Mouse (Mus musculus) embryonic facial prominence, embryonic 13.5 days (tissue): ENCODE data around the gene Pex7. TPM values are rescaled to one million over a fixed set of nuclear protein-coding genes. Genes with fewer than 3 reads are reported as not detected.

Experiments
- ATAC-seq: fragments of 200-750 bp; cut with Nextera tagmentation; 2 replicates; pipeline ENCODE4 v1.8.0; 2017; ENCODE audit warnings: low read depth; ENCODE audit not compliant: insufficient number of reproducible peaks, insufficient read depth, low FRiP score, low TSS enrichment
- H3K27ac ChIP-seq: fragments of 300-500 bp; sonication (generic); 2 replicates; pipeline ENCODE4 v1.5.1; 2015; ENCODE audit warnings: moderate library complexity, mild to moderate bottlenecking, inconsistent platforms
- H3K27me3 ChIP-seq: fragments of 300-500 bp; sonication (generic); 2 replicates; pipeline ENCODE4 v1.6.1; 2015; ENCODE audit warnings: mild to moderate bottlenecking, inconsistent platforms
- H3K36me3 ChIP-seq: fragments of 300-500 bp; sonication (generic); 2 replicates; pipeline ENCODE4 v1.6.1; 2015; ENCODE audit warnings: mild to moderate bottlenecking, inconsistent platforms
- H3K4me1 ChIP-seq: fragments of 300-500 bp; sonication (generic); 2 replicates; pipeline ENCODE4 v1.6.1; 2015; ENCODE audit warnings: inconsistent platforms
- H3K4me2 ChIP-seq: fragments of 300-500 bp; sonication (generic); 2 replicates; pipeline ENCODE4 v1.6.1; 2015; ENCODE audit warnings: moderate library complexity, mild to moderate bottlenecking, inconsistent platforms
- H3K4me3 ChIP-seq: fragments of 300-500 bp; sonication (generic); 2 replicates; pipeline ENCODE4 v1.5.1; 2015; ENCODE audit warnings: mild to moderate bottlenecking, inconsistent platforms
- H3K9ac ChIP-seq: fragments of 300-500 bp; sonication (generic); 2 replicates; pipeline ENCODE4 v1.6.1; 2015; ENCODE audit warnings: mild to moderate bottlenecking, inconsistent platforms
- H3K9me3 ChIP-seq: fragments of 300-500 bp; sonication (generic); 2 replicates; pipeline ENCODE4 v1.6.1; 2016; ENCODE audit warnings: inconsistent platforms
- WGBS: fragments of 180-500 bp; shearing (Covaris S2); methylation state at CpG from one replicate; pipeline ENCODE4 v1.1.7; 2015; ENCODE audit warnings: mixed read lengths; 5-methylcytosine and 5-hydroxymethylcytosine counted together
- polyA plus RNA-seq: library from polyadenylated mRNA; unstranded; fragments of >200 nt; fragmentation: Nextera tagmentation; extraction: Ambion mirVana; gene quantifications from 2 replicates; pipeline ENCODE4 v1.2.1, GENCODE M21; 2015

Pex7 gene
- polyA plus RNA-seq, 1 experiment from 2014 or later, result 24.9 TPM

GRCm38 (mm10) chr10:19941914-19942313 lies 34.4 kb upstream of the Pex7 start:
- ATAC-seq, result no peak
- Histone ChIP-seq H3K36me3 (no peaks in the 10 kb centered on the region), H3K9ac (no peak overlapping the region), H3K4me2 (no peak overlapping the region), H3K9me3 (no peaks in the 10 kb centered on the region), H3K27me3 (no peaks in the 10 kb centered on the region; the same call in 1 of the 2 replicates), H3K4me3 (no peak overlapping the region), H3K27ac (no peak overlapping the region), H3K4me1 (peaks cover 13% of the 10 kb centered on the region)
- WGBS, result 88% methylated on average over 9 of the region's 9 CpGs

GRCm38 (mm10) chr10:19941063-19941462 lies 33.6 kb upstream of the Pex7 start:
- Histone ChIP-seq H3K4me1 (peaks cover 13% of the 10 kb centered on the region), H3K27ac (no peak overlapping the region), H3K4me3 (no peak overlapping the region), H3K4me2 (no peak overlapping the region), H3K27me3 (no peaks in the 10 kb centered on the region; the same call in 1 of the 2 replicates), H3K36me3 (no peaks in the 10 kb centered on the region), H3K9me3 (no peaks in the 10 kb centered on the region), H3K9ac (no peak overlapping the region)
- 53% methylated on average over 6 of the region's 6 CpGs for WGBS
- ATAC-seq, result no peak

- no peak overlapping the region for H3K4me3 ChIP-seq
- ATAC-seq, result no peak
- no peaks in the 10 kb centered on the region for H3K9me3 ChIP-seq
- WGBS, result 83% methylated on average over 8 of the region's 8 CpGs
- no peaks in the 10 kb centered on the region for H3K36me3 ChIP-seq
- no peak overlapping the region for H3K9ac ChIP-seq
- H3K27me3 ChIP-seq, result no peaks in the 10 kb centered on the region; the same call in 1 of the 2 replicates
- H3K4me2 ChIP-seq, result no peak overlapping the region
- peaks cover 13% of the 10 kb centered on the region for H3K4me1 ChIP-seq
- no peak overlapping the region for H3K27ac ChIP-seq
These were observed 33.1 kb upstream of the Pex7 start for GRCm38 (mm10) chr10:19940626-19941025.

- H3K4me3 ChIP-seq, result no peak overlapping the region
- no peaks in the 10 kb centered on the region for H3K9me3 ChIP-seq
- H3K4me1 ChIP-seq, result peaks cover 16% of the 10 kb centered on the region
- no peak overlapping the region for H3K27ac ChIP-seq
- no peak overlapping the region for H3K4me2 ChIP-seq
- H3K36me3 ChIP-seq, result no peaks in the 10 kb centered on the region
- H3K9ac ChIP-seq, result no peak overlapping the region
- no peak for ATAC-seq
- H3K27me3 ChIP-seq, result no peaks in the 10 kb centered on the region; the same call in none of the 2 replicates
- WGBS, result 90% methylated on average over 7 of the region's 7 CpGs
These were observed 32.6 kb upstream of the Pex7 start for GRCm38 (mm10) chr10:19940127-19940526.

GRCm38 (mm10) chr10:19939282-19939705 lies 31.8 kb upstream of the Pex7 start:
- Histone ChIP-seq H3K9me3 (no peaks in the 10 kb centered on the region), H3K4me1 (peaks cover 19% of the 10 kb centered on the region), H3K27ac (no peak overlapping the region), H3K9ac (no peak overlapping the region), H3K36me3 (no peaks in the 10 kb centered on the region), H3K27me3 (no peaks in the 10 kb centered on the region; the same call in none of the 2 replicates), H3K4me2 (no peak overlapping the region), H3K4me3 (no peak overlapping the region)
- 43% methylated on average over 8 of the region's 8 CpGs for WGBS
- no peak for ATAC-seq

GRCm38 (mm10) chr10:19938738-19939137 lies 31.2 kb upstream of the Pex7 start:
- no peaks in the 10 kb centered on the region for H3K36me3 ChIP-seq
- no peak for ATAC-seq

GRCm38 (mm10) chr10:19936961-19937708 lies 29.6 kb upstream of the Pex7 start:
- Histone ChIP-seq H3K27ac (0 out of 2 replicates have a peak overlapping the region, but pooled peaks have one; percentile 33), H3K9ac (no peak overlapping the region), H3K27me3 (peaks cover 5% of the 10 kb centered on the region), H3K9me3 (no peaks in the 10 kb centered on the region), H3K4me3 (no peak overlapping the region), H3K36me3 (no peaks in the 10 kb centered on the region), H3K4me2 (peak overlapping the region; percentile 34), H3K4me1 (peaks cover 23% of the 10 kb centered on the region)
- WGBS, result 64% methylated on average over 9 of the region's 9 CpGs
- no peak for ATAC-seq

More at GRCm38 (mm10) chr10:19938738-19939137, 31.2 kb upstream of the Pex7 start:
- no peaks in the 10 kb centered on the region for H3K9me3 ChIP-seq
- H3K9ac ChIP-seq, result no peak overlapping the region
- H3K4me1 ChIP-seq, result peaks cover 19% of the 10 kb centered on the region
- H3K27me3 ChIP-seq, result no peaks in the 10 kb centered on the region; the same call in none of the 2 replicates
- 87% methylated on average over 6 of the region's 6 CpGs for WGBS
- no peak overlapping the region for H3K27ac ChIP-seq
- H3K4me2 ChIP-seq, result no peak overlapping the region
- no peak overlapping the region for H3K4me3 ChIP-seq

- Histone ChIP-seq H3K27me3 (peaks cover 5% of the 10 kb centered on the region), H3K9me3 (no peaks in the 10 kb centered on the region), H3K27ac (no peak overlapping the region), H3K36me3 (no peaks in the 10 kb centered on the region), H3K4me1 (peaks cover 23% of the 10 kb centered on the region), H3K4me2 (peak overlapping the region; percentile 96), H3K4me3 (no peak overlapping the region), H3K9ac (no peak overlapping the region)
- ATAC-seq, result no peak
- WGBS, result 27% methylated on average over 4 of the region's 4 CpGs
These were observed 28.4 kb upstream of the Pex7 start for GRCm38 (mm10) chr10:19935821-19936367.

GRCm38 (mm10) chr10:19935295-19935623 lies 27.8 kb upstream of the Pex7 start:
- Histone ChIP-seq H3K9me3 (no peaks in the 10 kb centered on the region), H3K27me3 (peaks cover 5% of the 10 kb centered on the region), H3K27ac (no peak overlapping the region), H3K36me3 (no peaks in the 10 kb centered on the region), H3K9ac (peak overlapping the region; percentile 78), H3K4me2 (peak overlapping the region; percentile 96), H3K4me1 (peaks cover 23% of the 10 kb centered on the region), H3K4me3 (peak overlapping the region; percentile 74)
- 2% methylated on average over 10 of the region's 10 CpGs for WGBS
- ATAC-seq, result no peak

- peaks cover 5% of the 10 kb centered on the region for H3K27me3 ChIP-seq
- H3K9ac ChIP-seq, result peak within 1 kb of the TSS; percentile 78
- peak; percentile 60 for ATAC-seq
- H3K27ac ChIP-seq, result peak within 1 kb of the TSS; percentile 77
- H3K4me3 ChIP-seq, result peak within 1 kb of the TSS; percentile 74
- H3K9me3 ChIP-seq, result no peaks in the 10 kb centered on the region
- H3K36me3 ChIP-seq, result no peaks in the 10 kb centered on the region
- H3K4me1 ChIP-seq, result peaks cover 23% of the 10 kb centered on the region
- peak within 1 kb of the TSS; percentile 96 for H3K4me2 ChIP-seq
- WGBS, result under 1% methylated on average over 86 of the region's 95 CpGs
These were observed 27.1 kb upstream of the Pex7 start, which contains the start of gene Map3k5 for GRCm38 (mm10) chr10:19934384-19935294. Map3k5 (plus strand) TSS chr10:19934472.
